Mouse (Mus musculus) bone marrow, adult 2 months (tissue): ENCODE measurements around the gene Olfr373. TPM values are rescaled to one million over a fixed set of nuclear protein-coding genes. Genes with fewer than 3 reads are reported as not detected.

Experiments
- H3K27ac ChIP-seq: fragments of 200-500 bp; 2 replicates; pipeline ENCODE4 v1.5.1; 2012; ENCODE audit warnings: low read depth, mild to moderate bottlenecking, control low read depth, inconsistent platforms, low read length; ENCODE audit not compliant: control insufficient read depth, poor library complexity, insufficient read depth
- H3K4me1 ChIP-seq: fragments of 200-500 bp; 2 replicates; pipeline ENCODE4 v1.6.1; 2011; ENCODE audit warnings: low read length; ENCODE audit not compliant: control insufficient read depth, insufficient read depth
- H3K4me3 ChIP-seq: fragments of 200-500 bp; replicated peaks from 2 replicates; pipeline ENCODE3; 2011; ENCODE audit warnings: mild to moderate bottlenecking, low read depth, low read length, control low read depth; ENCODE audit not compliant: control insufficient read depth
- CTCF ChIP-seq: fragments of 200-500 bp; IDR thresholded peaks from 2 replicates; pipeline ENCODE4 v1.5.1; 2011; ENCODE audit warnings: low read length, control low read depth; ENCODE audit not compliant: control insufficient read depth, insufficient read depth
- POLR2A ChIP-seq: fragments of 200-500 bp; IDR thresholded peaks from 2 replicates; pipeline ENCODE4 v1.6.1; 2011; ENCODE audit warnings: low read depth, mild to moderate bottlenecking, control low read depth, low read length, borderline replicate concordance; ENCODE audit not compliant: control insufficient read depth
- WGBS: fragments of 180-500 bp; shearing (Covaris S2); methylation state at CpG from one replicate; pipeline ENCODE4 v1.1.7; 2018; 5-methylcytosine and 5-hydroxymethylcytosine counted together
- polyA plus RNA-seq: library from polyadenylated mRNA; stranded (reverse); fragments of >200 nt; gene quantifications from 2 replicates; pipeline ENCODE4 v1.2.4, GENCODE M21; 2011; ENCODE audit warnings: low replicate concordance; ENCODE audit not compliant: missing spikeins, insufficient read depth, insufficient read length

Gene Olfr373
- polyA plus RNA-seq, 1 experiment: not detected

GRCm38 (mm10) chr8:72138456-72138855 is 55.5 kb downstream of the Olfr373 start:
- H3K4me1 ChIP-seq: peaks cover 2% of the 10 kb centered on the region; the same call in 1 of the 2 replicates
- 81% methylated on average over 5 of the region's 5 CpGs for WGBS
- no peak overlapping the region for H3K27ac ChIP-seq
- no peak overlapping the region for H3K4me3 ChIP-seq
- TF ChIP-seq POLR2A (no peak), CTCF (no peak)

GRCm38 (mm10) chr8:72143256-72143824 is 60.4 kb downstream of the Olfr373 start:
- H3K4me1 ChIP-seq: peaks cover 5% of the 10 kb centered on the region; the same call in 1 of the 2 replicates
- 76% methylated on average over 13 of the region's 13 CpGs for WGBS
- no peak overlapping the region for H3K27ac ChIP-seq

GRCm38 (mm10) chr8:72144345-72144975 is 61.5 kb downstream of the Olfr373 start:
- Histone ChIP-seq H3K4me3 (no peak overlapping the region), H3K4me1 (peaks cover 5% of the 10 kb centered on the region; the same call in 1 of the 2 replicates), H3K27ac (peak overlapping the region; percentile 41; the same call in 1 of the 2 replicates)
- WGBS: 50% methylated on average over 5 of the region's 5 CpGs
- TF ChIP-seq POLR2A (no peak), CTCF (no peak)

More at GRCm38 (mm10) chr8:72143256-72143824, 60.4 kb downstream of the Olfr373 start:
- no peak overlapping the region for H3K4me3 ChIP-seq
- TF ChIP-seq POLR2A (no peak), CTCF (no peak)

- peaks cover 5% of the 10 kb centered on the region; the same call in 1 of the 2 replicates for H3K4me1 ChIP-seq
- TF ChIP-seq CTCF (no peak), POLR2A (no peak)
- H3K4me3 ChIP-seq: no peak overlapping the region
- H3K27ac ChIP-seq: no peak overlapping the region
- 61% methylated on average over 3 of the region's 3 CpGs for WGBS
Measured at GRCm38 (mm10) chr8:72145511-72145910, 62.5 kb downstream of the Olfr373 start.

- Histone ChIP-seq H3K27ac (no peak overlapping the region), H3K4me3 (no peak overlapping the region), H3K4me1 (peaks cover 5% of the 10 kb centered on the region; the same call in 1 of the 2 replicates)
- WGBS: 60% methylated on average over 1 of the region's 1 CpGs
- TF ChIP-seq POLR2A (no peak), CTCF (no peak)
Measured at GRCm38 (mm10) chr8:72146056-72146455, 63.1 kb downstream of the Olfr373 start.

- H3K4me1 ChIP-seq: peaks cover 8% of the 10 kb centered on the region; the same call in 1 of the 2 replicates
- no peak overlapping the region for H3K4me3 ChIP-seq
- TF ChIP-seq POLR2A (no peak), CTCF (no peak)
- 85% methylated on average over 3 of the region's 3 CpGs for WGBS
- no peak overlapping the region for H3K27ac ChIP-seq
Measured at GRCm38 (mm10) chr8:72146556-72146955, 63.6 kb downstream of the Olfr373 start.

- Histone ChIP-seq H3K4me1 (peaks cover 8% of the 10 kb centered on the region; the same call in 1 of the 2 replicates), H3K4me3 (no peak overlapping the region), H3K27ac (no peak overlapping the region)
- TF ChIP-seq CTCF: no peak
- TF ChIP-seq POLR2A: no peak
- WGBS: 74% methylated on average over 2 of the region's 2 CpGs
Measured at GRCm38 (mm10) chr8:72147266-72147665, 64.3 kb downstream of the Olfr373 start.

GRCm38 (mm10) chr8:72149056-72149455 is 66.1 kb downstream of the Olfr373 start:
- TF ChIP-seq CTCF (no peak), POLR2A (no peak)
- WGBS: 82% methylated on average over 1 of the region's 1 CpGs
- Histone ChIP-seq H3K27ac (no peak overlapping the region), H3K4me1 (peaks cover 8% of the 10 kb centered on the region; the same call in 1 of the 2 replicates), H3K4me3 (no peak overlapping the region)
